Mouse (Mus musculus): ENCODE data around the gene Fhit.
A peak's percentile ranks its signal among the peaks of the same experiment; 100 is the strongest.

The Fhit gene

GRCm38 (mm10) chr14:9606584-9607377 is 1555.1 kb downstream of the Fhit start:
- peak; percentile 18 to 21 for DNase-seq (ENCODE audit: low spot score in 2 of 2)

- DNase-seq (ENCODE audit: low spot score in 2 of 2): no peak
Observed at GRCm38 (mm10) chr14:9600271-9600670, 1561.6 kb downstream of the Fhit start.

GRCm38 (mm10) chr14:9597460-9597977 is 1564.3 kb downstream of the Fhit start:
- no peak for DNase-seq (ENCODE audit: low spot score in 2 of 2)

GRCm38 (mm10) chr14:9589121-9589520 is 1572.7 kb downstream of the Fhit start:
- no peak for DNase-seq (ENCODE audit: low spot score in 2 of 2)

GRCm38 (mm10) chr14:9587900-9588299 is 1573.9 kb downstream of the Fhit start:
- DNase-seq (ENCODE audit: low spot score in 2 of 2): no peak

GRCm38 (mm10) chr14:9583227-9584155 is 1578.3 kb downstream of the Fhit start:
- DNase-seq (ENCODE audit: low spot score in 2 of 2): no peak

GRCm38 (mm10) chr14:9556333-9556732 is 1605.5 kb downstream of the Fhit start:
- DNase-seq (ENCODE audit: low spot score in 2 of 2): no peak

GRCm38 (mm10) chr14:9555807-9556206 is 1606.0 kb downstream of the Fhit start:
- DNase-seq (ENCODE audit: low spot score in 2 of 2): no peak

- no peak for DNase-seq (ENCODE audit: low spot score in 2 of 2)
Observed at GRCm38 (mm10) chr14:9552149-9552548, 1609.7 kb downstream of the Fhit start.

- no peak for DNase-seq (ENCODE audit: low spot score in 2 of 2)
Observed at GRCm38 (mm10) chr14:9547952-9548351, 1613.9 kb downstream of the Fhit start.

- DNase-seq (ENCODE audit: low spot score in 2 of 2): no peak
Observed at GRCm38 (mm10) chr14:9544364-9544763, 1617.5 kb downstream of the Fhit start.

GRCm38 (mm10) chr14:9535491-9535890 is 1626.3 kb downstream of the Fhit start:
- no peak for DNase-seq (ENCODE audit: low spot score in 2 of 2)

- DNase-seq (ENCODE audit: low spot score in 2 of 2): no peak
Observed at GRCm38 (mm10) chr14:9529247-9529646, 1632.6 kb downstream of the Fhit start.

- DNase-seq (ENCODE audit: low spot score in 2 of 2): no peak
Observed at GRCm38 (mm10) chr14:9526136-9526535, 1635.7 kb downstream of the Fhit start.

GRCm38 (mm10) chr14:9517651-9518050 is 1644.2 kb downstream of the Fhit start:
- no peak for DNase-seq (ENCODE audit: low spot score in 2 of 2)

GRCm38 (mm10) chr14:9509678-9510077 is 1652.2 kb downstream of the Fhit start:
- no peak for DNase-seq (ENCODE audit: low spot score in 2 of 2)

All from frontal cortex, postnatal 14 days (tissue).